Mouse (Mus musculus) hindbrain, embryonic 14.5 days (tissue): ENCODE data around the gene Plekhm3. TPM values are rescaled to one million over a fixed set of nuclear protein-coding genes. Genes with fewer than 3 reads are reported as not detected.

ENCODE experiments used
- ATAC-seq: fragments of 200-750 bp; cut with Nextera tagmentation; 2 replicates; pipeline ENCODE4 v1.8.0; 2017; ENCODE audit warnings: moderate number of reproducible peaks, mild to moderate bottlenecking, moderate TSS enrichment, moderate library complexity; ENCODE audit not compliant: low FRiP score
- DNase-seq: peaks from one replicate; pipeline ENCODE4 v3.0.0-alpha.2; 2015; ENCODE audit warnings: low spot score
- H3K27ac ChIP-seq: fragments of 300-500 bp; sonication (generic); 2 replicates; pipeline ENCODE4 v1.5.1; 2014; ENCODE audit warnings: mild to moderate bottlenecking, moderate library complexity
- H3K27me3 ChIP-seq: fragments of 300-500 bp; sonication (generic); 2 replicates; pipeline ENCODE4 v1.6.1; 2014; ENCODE audit warnings: mild to moderate bottlenecking, low read length, mixed read lengths; ENCODE audit not compliant: control insufficient read depth, insufficient read depth
- H3K36me3 ChIP-seq: fragments of 300-500 bp; sonication (generic); replicated peaks from 2 replicates; pipeline ENCODE4 v1.6.1; 2014; ENCODE audit not compliant: control insufficient read depth, insufficient read depth
- H3K4me1 ChIP-seq: fragments of 300-500 bp; sonication (generic); replicated peaks from 2 replicates; pipeline ENCODE4 v1.6.1; 2014; ENCODE audit warnings: antibody characterized with exemption, low read length, mixed read lengths; ENCODE audit not compliant: control insufficient read depth, insufficient read depth
- H3K4me2 ChIP-seq: fragments of 300-500 bp; sonication (generic); replicated peaks from 2 replicates; pipeline ENCODE4 v1.6.1; 2014; ENCODE audit warnings: mild to moderate bottlenecking, moderate library complexity
- H3K4me3 ChIP-seq: fragments of 300-500 bp; sonication (generic); replicated peaks from 2 replicates; pipeline ENCODE4 v1.5.1; 2014; ENCODE audit warnings: mild to moderate bottlenecking, low read length
- H3K9ac ChIP-seq: fragments of 300-500 bp; sonication (generic); 2 replicates; pipeline ENCODE4 v1.6.1; 2014
- H3K9me3 ChIP-seq: fragments of 300-500 bp; sonication (generic); 2 replicates; pipeline ENCODE4 v1.6.1; 2016; ENCODE audit warnings: low read length; ENCODE audit not compliant: control insufficient read depth
- WGBS: fragments of 180-500 bp; shearing (Covaris S2); extraction: QIAGEN DNeasy Blood & Tissue Kit; methylation state at CpG from one replicate; pipeline ENCODE4 v1.1.7; 2014; 5-methylcytosine and 5-hydroxymethylcytosine counted together
- polyA plus RNA-seq: library from polyadenylated mRNA; unstranded; fragments of >200 nt; fragmentation: Nextera tagmentation; extraction: Ambion mirVana; gene quantifications from 2 replicates; pipeline ENCODE4 v1.2.1, GENCODE M21; 2014

Gene Plekhm3
- polyA plus RNA-seq, 1 experiment from 2014 or later: 9.1 TPM

- peaks cover 27% of the 10 kb centered on the region for H3K4me1 ChIP-seq
- H3K9me3 ChIP-seq: no peaks in the 10 kb centered on the region
- H3K4me3 ChIP-seq: peak within 1 kb of the TSS; percentile 60
- 2% methylated on average over 49 of the region's 73 CpGs for WGBS
- peak within 1 kb of the TSS; percentile 98 for H3K4me2 ChIP-seq
- DNase-seq (peak; percentile 78), ATAC-seq (peak; percentile 94)
- peak within 1 kb of the TSS; percentile 54 for H3K9ac ChIP-seq
- no peaks in the 10 kb centered on the region for H3K36me3 ChIP-seq
- peaks cover 61% of the 10 kb centered on the region for H3K27me3 ChIP-seq
- no peak within 1 kb of the TSS for H3K27ac ChIP-seq
Observed at GRCm38 (mm10) chr1:64737502-64738179, 219.0 kb downstream of the Plekhm3 start, which contains the start of gene Fzd5. Gene Fzd5, minus strand, starts transcription at chr1:64737751.

GRCm38 (mm10) chr1:64736681-64737501 is 219.7 kb downstream of the Plekhm3 start:
- no peak for DNase-seq
- H3K27me3 ChIP-seq: peaks cover 68% of the 10 kb centered on the region
- H3K9me3 ChIP-seq: no peaks in the 10 kb centered on the region
- H3K9ac ChIP-seq: peak overlapping the region; percentile 54
- no peak; the same call in 1 of the 2 replicates for ATAC-seq
- under 1% methylated on average over 53 of the region's 56 CpGs for WGBS
- H3K27ac ChIP-seq: no peak overlapping the region
- no peaks in the 10 kb centered on the region for H3K36me3 ChIP-seq
- peak overlapping the region; percentile 98 for H3K4me2 ChIP-seq
- peaks cover 27% of the 10 kb centered on the region for H3K4me1 ChIP-seq
- H3K4me3 ChIP-seq: peak overlapping the region; percentile 60

Other genes starting within 250 kb of the Plekhm3 start
- 0.23 and 0.29 TPM in 2 replicates for gene Fzd5, start 219.1 kb downstream of the Plekhm3 start, polyA plus RNA-seq
- gene Akr1cl, start 75.9 kb upstream of the Plekhm3 start, polyA plus RNA-seq: not detected in 2 replicates
- not detected in 2 replicates for gene Cryge, start 94.3 kb upstream of the Plekhm3 start, polyA plus RNA-seq
- not detected in 2 replicates for gene Crygd, start 106.6 kb upstream of the Plekhm3 start, polyA plus RNA-seq
- gene Crygc, start 116.9 kb upstream of the Plekhm3 start, polyA plus RNA-seq: not detected in 2 replicates
- gene Crygb, start 125.5 kb upstream of the Plekhm3 start, polyA plus RNA-seq: 0.99 TPM in 1 of 2 replicates, not detected in the other
- gene Cryga, start 146.5 kb upstream of the Plekhm3 start, polyA plus RNA-seq: not detected in 2 replicates
- gene Gm28845, start 162.7 kb upstream of the Plekhm3 start, polyA plus RNA-seq: 0.29 TPM in 1 of 2 replicates, not detected in the other
- gene D630023F18Rik, start 166.4 kb upstream of the Plekhm3 start, polyA plus RNA-seq: 1.2 and 1.4 TPM in 2 replicates
- 510 and 574 TPM in 2 replicates for gene Idh1, start 229.7 kb upstream of the Plekhm3 start, polyA plus RNA-seq
- 17.3 and 20.7 TPM in 2 replicates for gene Pikfyve, start 229.9 kb upstream of the Plekhm3 start, polyA plus RNA-seq